Mouse (Mus musculus): ENCODE data around the gene Lrif1. TPM values are rescaled to one million over a fixed set of nuclear protein-coding genes. Genes with fewer than 3 reads are reported as not detected.
"Not testable (repeated sequence)": the region's sequence is repeated elsewhere in the genome, so short reads cannot be mapped to it uniquely, and the experiment has no call there.

The Lrif1 gene
- polyA plus RNA-seq (2012; rRNA removed) (1.7 and 3.0 TPM in 2 replicates), polyA plus RNA-seq (2014; fragmentation: Nextera tagmentation; extraction: Ambion mirVana) (4.0 and 4.4 TPM in 2 replicates)

GRCm38 (mm10) chr3:106684830-106685229 is at the start of gene Lrif1:
TSS of gene Lrif1 (plus strand) at chr3:106684987.
- WGBS (ENCODE audit: insufficient replicate concordance) = 3% methylated on average over 20 of the region's 20 CpGs
- peak within 1 kb of the TSS; percentile 35 to 52 for H3K4me3 ChIP-seq (ENCODE audit: insufficient read depth in 1 of 2, low read depth in 2 of 2, low read length in 2 of 2)
- no peak for ATAC-seq (ENCODE audit: insufficient read depth)
- H3K27me3 ChIP-seq (ENCODE audit: control insufficient read depth, insufficient read depth, low read length) = no peaks in the 10 kb centered on the region
- H3K9me3 ChIP-seq (ENCODE audit: control insufficient read depth, low read length) = no peaks in the 10 kb centered on the region
- no peaks in the 10 kb centered on the region for H3K36me3 ChIP-seq (replicated peaks; ENCODE audit: control insufficient read depth, insufficient read depth, low read depth)
- TF ChIP-seq CTCF (IDR thresholded peaks at IDR 0.05; ENCODE audit: low read depth) = no peak
- no peak within 1 kb of the TSS for H3K27ac ChIP-seq
- H3K4me2 ChIP-seq (ENCODE audit: low read depth) = peak within 1 kb of the TSS; percentile 43
- peak in 1 of 3 experiments; percentile 1 for DNase-seq (ENCODE audit: low read depth in 3 of 3, low spot score in 3 of 3)
- no peak within 1 kb of the TSS for H3K9ac ChIP-seq (replicated peaks)
- H3K4me1 ChIP-seq (replicated peaks; ENCODE audit: control insufficient read depth in 2 of 2, insufficient read depth in 2 of 2, low read length in 1 of 2) = no peaks in the 10 kb centered on the region

DNA sequence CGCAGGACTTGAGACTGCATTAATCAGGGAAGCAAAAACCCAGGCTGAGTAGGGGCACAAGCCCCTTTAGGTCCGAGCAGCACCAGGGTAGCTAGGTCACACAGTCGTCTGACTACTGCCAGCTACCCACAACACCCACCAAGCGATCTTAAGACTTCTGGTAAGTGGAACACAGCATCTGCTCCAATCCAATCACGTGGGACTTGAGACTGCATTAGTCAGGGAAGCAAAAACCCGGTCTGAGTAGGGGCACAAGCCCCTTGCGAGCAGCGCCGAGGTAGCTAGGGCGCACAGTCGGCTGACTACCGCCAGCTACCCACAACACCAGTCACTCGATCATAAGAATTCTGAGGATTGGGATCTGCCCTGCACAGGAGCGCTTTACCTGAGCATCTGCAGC is 12.0 kb upstream of the Lrif1 start:
- not testable (repeated sequence) for H3K4me3 ChIP-seq (ENCODE audit: insufficient read depth in 1 of 2, low read depth in 2 of 2, low read length in 2 of 2); H3K27me3 ChIP-seq (ENCODE audit: control insufficient read depth, insufficient read depth, low read length); H3K36me3 ChIP-seq (replicated peaks; ENCODE audit: control insufficient read depth, insufficient read depth, low read depth); H3K4me2 ChIP-seq (ENCODE audit: low read depth); H3K27ac ChIP-seq; H3K4me1 ChIP-seq (replicated peaks; ENCODE audit: control insufficient read depth in 2 of 2, insufficient read depth in 2 of 2, low read length in 1 of 2); ATAC-seq (ENCODE audit: insufficient read depth); H3K9me3 ChIP-seq (ENCODE audit: control insufficient read depth, low read length); DNase-seq (ENCODE audit: low read depth in 3 of 3, low spot score in 3 of 3); H3K9ac ChIP-seq (replicated peaks)
- 50% methylated on average over 14 of the region's 14 CpGs for WGBS (ENCODE audit: insufficient replicate concordance)

- Histone ChIP-seq H3K4me2 (ENCODE audit: low read depth) (peak overlapping the region; percentile 43; the same call in 1 of the 2 replicates), H3K9me3 (ENCODE audit: control insufficient read depth, low read length) (no peaks in the 10 kb centered on the region), H3K36me3 (replicated peaks; ENCODE audit: control insufficient read depth, insufficient read depth, low read depth) (no peaks in the 10 kb centered on the region), H3K4me3 (ENCODE audit: insufficient read depth in 1 of 2, low read depth in 2 of 2, low read length in 2 of 2) (no peak overlapping the region), H3K4me1 (replicated peaks; ENCODE audit: control insufficient read depth in 2 of 2, insufficient read depth in 2 of 2, low read length in 1 of 2) (no peaks in the 10 kb centered on the region), H3K9ac (replicated peaks) (no peak overlapping the region), H3K27ac (no peak overlapping the region), H3K27me3 (ENCODE audit: control insufficient read depth, insufficient read depth, low read length) (no peaks in the 10 kb centered on the region)
- no peak for TF ChIP-seq CTCF (IDR thresholded peaks at IDR 0.05; ENCODE audit: low read depth)
- no peak for TF ChIP-seq EP300 (IDR thresholded peaks at IDR 0.05; ENCODE audit: low read depth)
- DNase-seq (ENCODE audit: low read depth in 3 of 3, low spot score in 3 of 3) (no peak), ATAC-seq (ENCODE audit: insufficient read depth) (no peak)
- 35% methylated on average over 1 of the region's 1 CpGs for WGBS (ENCODE audit: insufficient replicate concordance)
These were observed 594 bp downstream of the Lrif1 start for GRCm38 (mm10) chr3:106685381-106685780.

DNA sequence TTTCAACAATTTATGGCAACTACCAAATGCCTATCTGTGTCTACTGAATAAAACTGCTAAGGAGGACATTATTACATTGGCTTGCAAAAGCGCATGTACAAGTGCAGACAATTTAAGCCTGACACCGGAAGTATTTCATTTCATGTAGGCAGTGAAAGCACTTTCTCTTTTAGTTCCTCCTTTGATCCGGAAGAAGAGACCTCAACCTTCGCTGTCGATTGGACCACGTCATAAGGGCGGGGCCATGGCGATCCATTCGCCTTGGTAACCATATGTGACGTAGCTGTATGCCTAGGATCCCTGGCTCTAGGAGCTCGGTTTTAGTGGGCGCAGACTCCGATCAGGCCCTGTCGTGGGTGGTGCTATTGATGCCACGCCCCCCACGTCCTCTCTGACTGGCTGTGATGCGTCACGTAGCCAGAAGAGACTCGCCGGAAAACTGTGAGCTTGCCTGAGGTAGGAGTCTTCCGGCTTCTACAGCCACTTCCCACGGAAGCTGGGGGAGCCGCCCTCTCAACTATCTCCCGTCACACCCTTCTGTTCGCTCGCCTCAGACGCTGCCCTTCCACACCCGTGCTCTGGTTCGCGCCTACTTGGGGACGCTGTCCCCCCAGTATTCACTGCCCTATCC is 36.7 kb downstream of the Lrif1 start:
- peak; percentile 85 to 90 (median 88) for DNase-seq (ENCODE audit: low read depth in 3 of 3, low spot score in 3 of 3)
- H3K4me3 ChIP-seq (ENCODE audit: insufficient read depth in 1 of 2, low read depth in 2 of 2, low read length in 2 of 2) = peak overlapping the region; percentile 59 to 80
- H3K36me3 ChIP-seq (replicated peaks; ENCODE audit: control insufficient read depth, insufficient read depth, low read depth) = no peaks in the 10 kb centered on the region
- ATAC-seq (ENCODE audit: insufficient read depth) = peak; percentile 95
- peak overlapping the region; percentile 15; the same call in 1 of the 2 replicates for H3K9ac ChIP-seq (replicated peaks)
- no peaks in the 10 kb centered on the region for H3K4me1 ChIP-seq (replicated peaks; ENCODE audit: control insufficient read depth in 2 of 2, insufficient read depth in 2 of 2, low read length in 1 of 2)
- H3K27me3 ChIP-seq (ENCODE audit: control insufficient read depth, insufficient read depth, low read length) = no peaks in the 10 kb centered on the region
- peak overlapping the region; percentile 62 for H3K4me2 ChIP-seq (ENCODE audit: low read depth)
- peak overlapping the region; percentile 55 for H3K27ac ChIP-seq
- 2% methylated on average over 31 of the region's 31 CpGs for WGBS (ENCODE audit: insufficient replicate concordance)
- H3K9me3 ChIP-seq (ENCODE audit: control insufficient read depth, low read length) = no peaks in the 10 kb centered on the region
- TF ChIP-seq CTCF (IDR thresholded peaks at IDR 0.05; ENCODE audit: low read depth) (no peak), EP300 (IDR thresholded peaks at IDR 0.05; ENCODE audit: low read depth) (no peak)

DNA sequence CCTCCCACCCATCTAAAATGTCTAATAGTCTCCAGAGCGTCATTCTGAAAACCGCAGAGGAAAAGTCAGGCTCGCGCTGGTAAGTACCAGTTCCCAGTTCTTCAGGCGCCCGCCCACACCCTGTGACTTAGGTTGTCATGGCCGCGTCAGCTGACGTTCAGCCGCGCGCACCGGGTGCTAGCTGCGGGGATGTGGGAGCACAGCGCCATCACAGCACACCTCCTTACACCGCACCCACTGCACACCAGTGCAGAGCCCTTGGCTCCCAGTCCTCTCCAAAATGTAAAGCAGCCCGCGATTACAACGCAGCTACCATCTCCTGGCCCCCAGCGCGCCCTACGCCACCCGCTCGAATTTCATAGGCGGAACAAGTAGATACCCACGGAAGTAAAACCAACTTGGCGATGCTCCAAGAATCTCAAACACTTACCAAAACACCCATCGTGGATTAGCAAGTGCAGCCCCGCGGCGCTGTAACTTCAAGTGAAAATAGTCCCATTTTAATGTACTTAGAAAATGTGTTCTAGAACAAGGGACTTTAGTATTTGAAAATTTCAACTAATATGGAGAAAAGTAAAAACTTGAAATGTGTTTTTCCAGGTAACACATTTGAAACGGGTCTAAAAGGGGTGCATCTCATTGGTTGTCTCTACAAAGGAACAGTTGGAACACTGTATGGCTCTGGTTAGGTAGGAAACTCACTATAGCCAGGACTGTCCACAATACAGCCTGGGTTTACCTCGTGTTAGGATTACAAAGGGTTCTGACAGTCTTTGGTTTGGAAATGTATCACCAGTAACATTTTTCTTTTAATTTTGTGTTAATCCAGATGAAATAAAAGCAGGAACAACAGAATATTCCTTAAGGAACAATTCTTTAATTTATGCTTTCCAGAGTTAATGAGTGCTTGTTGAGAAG is 37.5 kb downstream of the Lrif1 start:
- WGBS (ENCODE audit: insufficient replicate concordance) = under 1% methylated on average over 33 of the region's 33 CpGs
- H3K4me3 ChIP-seq (ENCODE audit: insufficient read depth in 1 of 2, low read depth in 2 of 2, low read length in 2 of 2) = peak overlapping the region; percentile 59 to 80
- H3K4me2 ChIP-seq (ENCODE audit: low read depth) = peak overlapping the region; percentile 62
- H3K9ac ChIP-seq (replicated peaks) = peak overlapping the region; percentile 15
- no peaks in the 10 kb centered on the region for H3K27me3 ChIP-seq (ENCODE audit: control insufficient read depth, insufficient read depth, low read length)
- ATAC-seq (ENCODE audit: insufficient read depth) (peak; percentile 85), DNase-seq (ENCODE audit: low read depth in 3 of 3, low spot score in 3 of 3) (peak; percentile 63 to 70 (median 63))
- H3K4me1 ChIP-seq (replicated peaks; ENCODE audit: control insufficient read depth in 2 of 2, insufficient read depth in 2 of 2, low read length in 1 of 2) = no peaks in the 10 kb centered on the region
- H3K9me3 ChIP-seq (ENCODE audit: control insufficient read depth, low read length) = no peaks in the 10 kb centered on the region
- H3K27ac ChIP-seq = peak overlapping the region; percentile 55
- H3K36me3 ChIP-seq (replicated peaks; ENCODE audit: control insufficient read depth, insufficient read depth, low read depth) = no peaks in the 10 kb centered on the region
- TF ChIP-seq CTCF (IDR thresholded peaks at IDR 0.05; ENCODE audit: low read depth) (peak; percentile 36; the same call in 1 of the 2 replicates), EP300 (IDR thresholded peaks at IDR 0.05; ENCODE audit: low read depth) (no peak; the same call in 1 of the 2 replicates)

All from liver, embryonic 14.5 days (tissue).